Mouse (Mus musculus): ENCODE results near the gene Fam98c. TPM values are rescaled to one million over a fixed set of nuclear protein-coding genes. Genes with fewer than 3 reads are reported as not detected.
"Not testable (repeated sequence)": the region's sequence is repeated elsewhere in the genome, so short reads cannot be mapped to it uniquely, and the experiment has no call there.

Fam98c gene
- total RNA-seq (2014; fragmentation: Nextera tagmentation) (15.4 and 21.1 TPM in 2 replicates), total RNA-seq (2017) (4.8 and 20.4 TPM in 2 replicates)

- peak; percentile 89 for ATAC-seq (replicated peaks; ENCODE audit: low FRiP score, low TSS enrichment, poor library complexity, severe bottlenecking)
These were observed at the start of gene Fam98c for GRCm38 (mm10) chr7:29155838-29156782. TSS of gene Fam98c (minus strand) at chr7:29156234.

GRCm38 (mm10) chr7:29202577-29202976 is 46.5 kb upstream of the Fam98c start:
- ATAC-seq (replicated peaks; ENCODE audit: low FRiP score, low TSS enrichment, poor library complexity, severe bottlenecking), result no peak

GRCm38 (mm10) chr7:29194230-29194629 is 38.2 kb upstream of the Fam98c start:
- not testable (repeated sequence) for ATAC-seq (replicated peaks; ENCODE audit: low FRiP score, low TSS enrichment, poor library complexity, severe bottlenecking)

GRCm38 (mm10) chr7:29181323-29181722 is 25.3 kb upstream of the Fam98c start:
- ATAC-seq (replicated peaks; ENCODE audit: low FRiP score, low TSS enrichment, poor library complexity, severe bottlenecking), result not testable (repeated sequence)

- no peak for ATAC-seq (replicated peaks; ENCODE audit: low FRiP score, low TSS enrichment, poor library complexity, severe bottlenecking)
These were observed 24.8 kb upstream of the Fam98c start for GRCm38 (mm10) chr7:29180854-29181236.

GRCm38 (mm10) chr7:29180077-29180853 is 24.2 kb upstream of the Fam98c start, which contains the start of gene Psmd8:
TSS of gene Psmd8 (minus strand) at chr7:29180701.
- peak; percentile 96 for ATAC-seq (replicated peaks; ENCODE audit: low FRiP score, low TSS enrichment, poor library complexity, severe bottlenecking)

GRCm38 (mm10) chr7:29179323-29179722 is 23.3 kb upstream of the Fam98c start:
- ATAC-seq (replicated peaks; ENCODE audit: low FRiP score, low TSS enrichment, poor library complexity, severe bottlenecking), result peak; percentile 22; the same call in 1 of the 2 replicates

- ATAC-seq (replicated peaks; ENCODE audit: low FRiP score, low TSS enrichment, poor library complexity, severe bottlenecking), result no peak
These were observed 22.1 kb upstream of the Fam98c start for GRCm38 (mm10) chr7:29178106-29178505.

GRCm38 (mm10) chr7:29172390-29173016 is 16.5 kb upstream of the Fam98c start:
- no peak for ATAC-seq (replicated peaks; ENCODE audit: low FRiP score, low TSS enrichment, poor library complexity, severe bottlenecking)

- ATAC-seq (replicated peaks; ENCODE audit: low FRiP score, low TSS enrichment, poor library complexity, severe bottlenecking), result no peak
These were observed 15.6 kb upstream of the Fam98c start for GRCm38 (mm10) chr7:29171562-29172097.

- no peak for ATAC-seq (replicated peaks; ENCODE audit: low FRiP score, low TSS enrichment, poor library complexity, severe bottlenecking)
These were observed 14.9 kb upstream of the Fam98c start for GRCm38 (mm10) chr7:29170755-29171561.

GRCm38 (mm10) chr7:29170066-29170754 is 14.2 kb upstream of the Fam98c start, which contains the start of the genes Ggn and Spred3:
TSS of gene Ggn (plus strand) at chr7:29170210.
TSS of gene Spred3 (minus strand) at chr7:29170411.
- peak; percentile 75 for ATAC-seq (replicated peaks; ENCODE audit: low FRiP score, low TSS enrichment, poor library complexity, severe bottlenecking)

GRCm38 (mm10) chr7:29169231-29170065 is 13.4 kb upstream of the Fam98c start:
- peak; percentile 9; the same call in 1 of the 2 replicates for ATAC-seq (replicated peaks; ENCODE audit: low FRiP score, low TSS enrichment, poor library complexity, severe bottlenecking)

- ATAC-seq (replicated peaks; ENCODE audit: low FRiP score, low TSS enrichment, poor library complexity, severe bottlenecking), result no peak
These were observed 12.8 kb upstream of the Fam98c start for GRCm38 (mm10) chr7:29168791-29169230.

GRCm38 (mm10) chr7:29168121-29168695 is 12.2 kb upstream of the Fam98c start:
- ATAC-seq (replicated peaks; ENCODE audit: low FRiP score, low TSS enrichment, poor library complexity, severe bottlenecking), result no peak

- ATAC-seq (replicated peaks; ENCODE audit: low FRiP score, low TSS enrichment, poor library complexity, severe bottlenecking), result no peak
These were observed 11.6 kb upstream of the Fam98c start for GRCm38 (mm10) chr7:29167656-29168055.
